Mouse (Mus musculus) G1E (cell line): ENCODE data around the gene Zscan29.

ENCODE experiments used
- CTCF ChIP-seq: IDR thresholded peaks from 2 replicates; pipeline ENCODE4 v1.5.1; 2012; ENCODE audit warnings: low read depth, low read length, inconsistent platforms, mixed read lengths
- GATA1 ChIP-seq: IDR thresholded peaks from 2 replicates; pipeline ENCODE4 v1.6.1; 2012; ENCODE audit warnings: borderline replicate concordance, low read length, inconsistent platforms, mixed read lengths
- GATA2 ChIP-seq: IDR thresholded peaks from 2 replicates; pipeline ENCODE4 v1.6.1; 2012; ENCODE audit warnings: low read depth, low read length, inconsistent platforms, borderline replicate concordance
- POLR2AphosphoS5 ChIP-seq: IDR thresholded peaks from 2 replicates; pipeline ENCODE4 v1.6.1; 2012; ENCODE audit warnings: low read depth, low read length, inconsistent platforms; ENCODE audit not compliant: insufficient replicate concordance
- TAL1 ChIP-seq: conservative IDR thresholded peaks from 2 replicates; pipeline ENCODE4 v1.6.1; 2012; ENCODE audit warnings: low read depth, low read length, inconsistent platforms, mixed read lengths

DNA sequence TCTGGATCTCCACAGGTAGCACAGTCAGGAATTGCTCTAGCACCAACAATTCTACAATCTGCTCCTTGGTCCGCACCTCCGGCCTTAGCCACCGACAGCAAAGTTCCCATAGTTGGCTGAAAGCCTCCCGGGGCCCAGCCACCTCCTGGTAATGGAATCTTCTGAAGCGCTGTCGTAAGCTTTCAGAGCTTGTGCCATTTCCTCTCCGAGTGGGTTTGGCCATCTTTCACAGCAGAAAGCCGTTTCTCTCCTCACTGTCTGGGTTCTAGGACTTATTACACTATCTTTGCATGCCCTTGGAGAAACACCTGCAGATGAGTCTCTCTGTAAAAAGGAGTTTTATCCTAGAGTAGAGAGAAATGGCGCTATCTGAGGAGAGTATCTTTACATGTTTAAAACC, 1.0 kb downstream of the Zscan29 start:
- TF ChIP-seq CTCF (no peak), TAL1 (no peak), GATA1 (no peak), GATA2 (no peak), POLR2AphosphoS5 (no peak)
